Comparison of ENCODE assay signal across 8 mouse cellular contexts in the genomic region with DNA sequence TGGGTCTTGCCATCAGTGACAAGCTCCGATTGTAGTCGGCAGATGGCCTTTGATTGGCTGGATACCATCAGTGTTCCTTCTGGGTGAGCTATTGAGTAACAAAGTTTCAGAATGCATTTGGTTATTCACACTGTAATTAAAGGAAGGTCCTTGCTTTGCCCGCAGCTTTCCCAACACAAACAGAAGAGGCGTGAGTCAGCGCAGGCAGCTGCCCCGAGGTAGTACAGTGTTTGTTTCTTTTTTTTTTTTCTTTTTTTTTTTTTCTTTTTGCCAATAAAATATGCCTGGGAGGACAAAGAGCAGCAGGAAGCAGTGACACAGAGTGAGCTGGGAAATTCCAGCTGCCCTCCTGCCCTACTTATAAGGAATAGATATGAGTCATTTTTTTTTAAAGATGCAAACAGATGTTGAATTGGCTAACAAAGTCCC.
DNase-seq lines count a peak whose midpoint lies in the region; ATAC-seq lines count a peak whose summit lies in the region.
"Had no signal": no experiment of that assay in that cellular context is flagged by ENCODE, and none has a peak within 500 bp of the region (broad histone marks: within the 10 kb centered on the region; RNA-seq: fewer than 3 reads in every experiment).

No protein-coding gene starts in this region.

- H3K27ac ChIP-seq in kidney, embryonic 16.5 days (ENCODE audit: low read length): peak overlapping the region; percentile 79
- H3K27ac ChIP-seq in hindbrain, embryonic 14.5 days: no peak overlapping the region
- H3K27ac ChIP-seq: liver, embryonic 14.5 days had no signal

- H3K36me3 ChIP-seq in kidney, embryonic 16.5 days (ENCODE audit: insufficient read depth, low read length): no peaks in the 10 kb centered on the region
- no peaks in the 10 kb centered on the region for H3K36me3 ChIP-seq in hindbrain, embryonic 14.5 days (replicated peaks; ENCODE audit: control insufficient read depth, insufficient read depth)

- peak; percentile 9 for DNase-seq in urinary bladder, postnatal 25 days (ENCODE audit: low spot score)
- no peak for DNase-seq in urinary bladder, postnatal 10 days (ENCODE audit: low spot score)
- DNase-seq in fat pad, adult 2 months (ENCODE audit: extremely low read depth, low read depth, low spot score): peak; percentile 96
- peak; percentile 31 to 32 for DNase-seq in monocyte, adult 2 months (ENCODE audit: low read depth in 1 of 2, low spot score in 2 of 2)
- no peak for DNase-seq in spleen, adult 18-20 months
- no peak for DNase-seq in hindbrain, embryonic 14.5 days (ENCODE audit: low spot score)

- peaks cover 26% of the 10 kb centered on the region for H3K4me1 ChIP-seq in kidney, embryonic 16.5 days (ENCODE audit: insufficient read depth, low read length)
- peaks cover 11% of the 10 kb centered on the region for H3K4me1 ChIP-seq in hindbrain, embryonic 14.5 days (replicated peaks; ENCODE audit: control insufficient read depth, insufficient read depth, low read length)

- WGBS in kidney, embryonic 16.5 days: 17% methylated on average over 6 of the region's 6 CpGs
- WGBS in hindbrain, embryonic 14.5 days: 44% methylated on average over 6 of the region's 6 CpGs

- no peaks in the 10 kb centered on the region for H3K27me3 ChIP-seq in kidney, embryonic 16.5 days (ENCODE audit: insufficient read depth, low read length)
- no peaks in the 10 kb centered on the region for H3K27me3 ChIP-seq in hindbrain, embryonic 14.5 days (ENCODE audit: control insufficient read depth, insufficient read depth, low read length)

- H3K9me3 ChIP-seq in kidney, embryonic 16.5 days (ENCODE audit: low read length): no peaks in the 10 kb centered on the region
- no peaks in the 10 kb centered on the region for H3K9me3 ChIP-seq in hindbrain, embryonic 14.5 days (ENCODE audit: control insufficient read depth, low read length)

- ATAC-seq in kidney, embryonic 16.5 days (ENCODE audit: low FRiP score, low TSS enrichment): peak; percentile 77
- ATAC-seq in hindbrain, embryonic 14.5 days (ENCODE audit: low FRiP score): no peak

- no peak overlapping the region for H3K9ac ChIP-seq in kidney, embryonic 16.5 days (replicated peaks; ENCODE audit: low read length)
- H3K9ac ChIP-seq in hindbrain, embryonic 14.5 days: no peak overlapping the region
- H3K9ac ChIP-seq: liver, embryonic 14.5 days had no signal

- H3K4me2 ChIP-seq in kidney, embryonic 16.5 days (replicated peaks; ENCODE audit: low read depth, low read length): peak overlapping the region; percentile 18
- no peak overlapping the region for H3K4me2 ChIP-seq in hindbrain, embryonic 14.5 days (replicated peaks)

- H3K4me3 ChIP-seq in kidney, embryonic 16.5 days (ENCODE audit: low read length): no peak overlapping the region
- no peak overlapping the region for H3K4me3 ChIP-seq in hindbrain, embryonic 14.5 days (replicated peaks; ENCODE audit: low read length)

Comparison
In these comparisons a context has a peak if more than half of its experiments do, and no peak if none do; other contexts are left out.
1. DNase-seq: peak in urinary bladder, postnatal 25 days (single experiment), fat pad, adult 2 months (single experiment) and monocyte, adult 2 months (2 of 2); none in urinary bladder, postnatal 10 days (single experiment), spleen, adult 18-20 months (0 of 2) and hindbrain, embryonic 14.5 days (single experiment).